Mouse (Mus musculus) embryonic facial prominence, embryonic 11.5 days (tissue): ENCODE measurements around the gene Tnxb. TPM values are rescaled to one million over a fixed set of nuclear protein-coding genes. Genes with fewer than 3 reads are reported as not detected.

ENCODE experiments used
- ATAC-seq: fragments of 200-750 bp; cut with Nextera tagmentation; replicated peaks from 2 replicates; pipeline ENCODE4 v1.8.0; 2017; ENCODE audit warnings: low read depth; ENCODE audit not compliant: insufficient number of reproducible peaks, low FRiP score, low TSS enrichment
- DNase-seq: peaks from one replicate; pipeline ENCODE4 v3.0.0-alpha.2; 2015; ENCODE audit warnings: low spot score
- H3K27ac ChIP-seq: fragments of 300-500 bp; sonication (generic); replicated peaks from 2 replicates; pipeline ENCODE4 v1.5.1; 2014; ENCODE audit warnings: mild to moderate bottlenecking, low read depth, low read length, control low read depth
- H3K27me3 ChIP-seq: fragments of 300-500 bp; sonication (generic); 2 replicates; pipeline ENCODE4 v1.6.1; 2014; ENCODE audit warnings: mild to moderate bottlenecking, low read length, moderate library complexity, mixed read lengths; ENCODE audit not compliant: control insufficient read depth, insufficient read depth
- H3K36me3 ChIP-seq: fragments of 300-500 bp; sonication (generic); replicated peaks from 2 replicates; pipeline ENCODE4 v1.6.1; 2014; ENCODE audit warnings: low read depth, mild to moderate bottlenecking, low read length, moderate library complexity, mixed read lengths; ENCODE audit not compliant: control insufficient read depth, insufficient read depth
- H3K4me1 ChIP-seq: fragments of 300-500 bp; sonication (generic); 2 replicates; pipeline ENCODE4 v1.6.1; 2014; ENCODE audit warnings: low read length, mixed read lengths; ENCODE audit not compliant: control insufficient read depth, insufficient read depth
- H3K4me2 ChIP-seq: fragments of 300-500 bp; sonication (generic); 2 replicates; pipeline ENCODE4 v1.6.1; 2014; ENCODE audit warnings: low read depth, mild to moderate bottlenecking, control low read depth, low read length, moderate library complexity
- H3K4me3 ChIP-seq: fragments of 300-500 bp; sonication (generic); 2 replicates; pipeline ENCODE4 v1.5.1; 2014; ENCODE audit warnings: low read depth, low read length, control low read depth
- H3K9ac ChIP-seq: fragments of 300-500 bp; sonication (generic); replicated peaks from 2 replicates; pipeline ENCODE4 v1.6.1; 2014; ENCODE audit warnings: mild to moderate bottlenecking, control low read depth, low read length
- H3K9me3 ChIP-seq: fragments of 300-500 bp; sonication (generic); replicated peaks from 2 replicates; pipeline ENCODE4 v1.6.1; 2016; ENCODE audit warnings: mild to moderate bottlenecking, low read length, inconsistent platforms, mixed read lengths; ENCODE audit not compliant: control insufficient read depth
- WGBS: fragments of 180-500 bp; shearing (Covaris S2); extraction: QIAGEN DNeasy Blood & Tissue Kit; methylation state at CpG from one replicate; pipeline ENCODE4 v1.1.7; 2014; 5-methylcytosine and 5-hydroxymethylcytosine counted together
- polyA plus RNA-seq: library from polyadenylated mRNA; unstranded; fragments of >200 nt; fragmentation: Nextera tagmentation; extraction: Ambion mirVana; gene quantifications from 2 replicates; pipeline ENCODE4 v1.2.1, GENCODE M21; 2014

Gene Tnxb
- polyA plus RNA-seq, 1 experiment from 2014 or later = not detected

DNA sequence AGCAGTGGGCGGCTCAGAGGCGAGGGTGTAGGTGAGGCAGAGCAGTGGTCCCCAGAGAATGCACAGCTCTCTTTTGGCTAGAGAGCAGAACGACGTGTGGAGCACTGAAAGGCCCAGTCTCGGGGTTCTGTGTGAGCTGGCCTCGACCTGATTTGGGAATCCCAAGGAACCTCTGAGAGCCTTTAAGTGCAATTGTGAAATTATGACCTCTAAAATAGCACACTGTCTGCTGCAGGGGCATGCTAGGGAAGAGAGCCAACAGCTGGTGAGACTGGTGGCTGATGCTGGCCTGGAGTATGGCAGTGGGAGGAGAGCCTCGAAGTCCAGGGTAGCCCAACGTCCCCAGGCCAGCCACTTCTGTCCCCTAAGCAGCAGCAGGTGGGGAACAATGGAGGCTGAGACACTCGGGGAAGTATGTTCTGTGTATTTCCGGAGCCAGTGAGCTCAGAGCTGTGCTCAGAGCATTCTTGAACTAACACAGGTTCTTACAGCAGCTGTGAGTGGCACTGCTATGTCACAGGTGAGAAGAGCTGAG is 13.4 kb downstream of the Tnxb start:
- Histone ChIP-seq H3K36me3 (no peaks in the 10 kb centered on the region), H3K27ac (no peak overlapping the region), H3K27me3 (no peaks in the 10 kb centered on the region), H3K4me1 (no peaks in the 10 kb centered on the region), H3K9me3 (no peaks in the 10 kb centered on the region), H3K4me2 (no peak overlapping the region), H3K4me3 (no peak overlapping the region), H3K9ac (no peak overlapping the region)
- DNase-seq = no peak
- ATAC-seq = no peak
- 66% methylated on average over 10 of the region's 10 CpGs for WGBS

- H3K4me3 ChIP-seq = no peak overlapping the region
- no peaks in the 10 kb centered on the region for H3K27me3 ChIP-seq
- no peak overlapping the region for H3K9ac ChIP-seq
- H3K4me1 ChIP-seq = no peaks in the 10 kb centered on the region
- H3K9me3 ChIP-seq = no peaks in the 10 kb centered on the region
- no peak for ATAC-seq
- H3K27ac ChIP-seq = no peak overlapping the region
- 74% methylated on average over 9 of the region's 9 CpGs for WGBS
- no peak overlapping the region for H3K4me2 ChIP-seq
- no peak for DNase-seq
- no peaks in the 10 kb centered on the region for H3K36me3 ChIP-seq
Observed at GRCm38 (mm10) chr17:34684253-34684893, 14.0 kb downstream of the Tnxb start.

DNA sequence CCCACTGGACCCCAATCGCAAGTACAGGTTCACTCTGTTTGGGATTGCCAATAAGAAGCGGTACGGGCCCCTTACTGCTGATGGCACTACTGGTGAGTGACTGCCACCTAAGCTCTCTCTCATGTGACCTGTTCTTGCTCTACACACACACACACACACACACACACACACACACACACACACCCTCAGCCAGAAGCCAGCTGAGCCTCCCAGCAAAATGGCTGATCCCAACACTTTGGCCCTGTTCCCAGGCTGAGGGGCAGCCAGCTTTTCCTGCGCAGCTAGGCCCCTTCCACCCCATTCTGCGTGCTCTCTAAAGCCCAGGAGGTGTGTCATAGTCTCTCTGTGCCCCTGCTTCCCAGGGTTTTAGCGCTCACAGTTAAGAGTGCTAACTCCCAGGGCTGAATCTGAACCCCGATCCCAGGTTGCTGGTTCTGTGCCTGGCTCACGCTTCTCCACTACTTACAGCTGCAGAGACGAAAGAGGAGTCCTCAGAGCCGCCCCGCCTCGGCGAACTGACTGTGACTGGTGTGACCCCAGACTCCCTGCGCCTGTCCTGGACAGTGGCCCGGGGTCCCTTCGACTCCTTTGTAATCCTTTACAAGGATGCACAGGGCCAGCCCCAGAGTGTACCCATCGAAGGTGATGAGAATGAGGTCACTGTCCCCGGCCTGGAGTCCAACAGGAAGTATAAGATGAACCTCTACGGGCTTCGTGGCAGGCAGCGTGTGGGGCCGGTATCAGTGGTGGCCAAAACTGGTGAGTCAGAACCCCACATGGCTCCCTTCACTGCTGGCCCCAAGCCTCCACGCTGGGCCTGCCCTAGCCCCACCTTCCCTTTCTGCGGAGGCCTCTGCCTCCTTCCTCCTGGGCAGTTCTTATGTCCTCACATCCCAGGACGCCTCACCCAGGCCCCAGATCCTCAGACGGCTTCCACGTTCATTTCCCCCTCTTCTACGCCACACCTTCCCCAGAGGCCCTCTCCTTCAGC is 15.1 kb downstream of the Tnxb start:
- Histone ChIP-seq H3K27me3 (no peaks in the 10 kb centered on the region), H3K4me1 (no peaks in the 10 kb centered on the region), H3K9me3 (no peaks in the 10 kb centered on the region), H3K36me3 (no peaks in the 10 kb centered on the region), H3K4me3 (no peak overlapping the region), H3K9ac (no peak overlapping the region), H3K27ac (no peak overlapping the region), H3K4me2 (no peak overlapping the region)
- ATAC-seq (no peak), DNase-seq (no peak)
- WGBS = 81% methylated on average over 28 of the region's 28 CpGs

- no peaks in the 10 kb centered on the region for H3K9me3 ChIP-seq
- 88% methylated on average over 7 of the region's 7 CpGs for WGBS
- H3K4me1 ChIP-seq = no peaks in the 10 kb centered on the region
- H3K27me3 ChIP-seq = no peaks in the 10 kb centered on the region
- no peak for ATAC-seq
- no peak for DNase-seq
- H3K9ac ChIP-seq = no peak overlapping the region
- no peak overlapping the region for H3K27ac ChIP-seq
- H3K4me3 ChIP-seq = no peak overlapping the region
- no peaks in the 10 kb centered on the region for H3K36me3 ChIP-seq
- H3K4me2 ChIP-seq = no peak overlapping the region
Observed at GRCm38 (mm10) chr17:34688889-34689288, 18.6 kb downstream of the Tnxb start.

DNA sequence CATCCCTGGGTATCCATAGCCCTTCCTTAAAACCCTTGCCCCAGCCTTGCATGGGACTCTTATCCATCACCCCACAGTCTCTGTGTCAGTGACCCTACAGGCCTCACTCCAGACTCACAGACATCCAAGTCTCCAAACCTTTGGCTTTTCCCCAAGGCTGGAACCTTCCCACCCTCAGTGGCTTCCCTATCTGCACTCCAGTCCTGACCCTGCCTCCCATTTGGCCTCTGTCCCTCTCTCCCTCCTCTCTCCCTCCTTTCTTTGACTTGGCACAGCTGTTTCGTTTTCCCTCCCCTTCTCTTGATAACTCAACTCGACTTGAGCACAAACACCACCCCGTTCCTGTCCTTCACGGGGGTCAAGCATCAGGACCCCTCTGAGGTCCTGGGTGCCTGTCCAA is 20.1 kb downstream of the Tnxb start:
- Histone ChIP-seq H3K4me1 (no peaks in the 10 kb centered on the region), H3K4me3 (no peak overlapping the region), H3K9ac (no peak overlapping the region), H3K27ac (no peak overlapping the region), H3K27me3 (no peaks in the 10 kb centered on the region), H3K4me2 (no peak overlapping the region), H3K36me3 (no peaks in the 10 kb centered on the region), H3K9me3 (no peaks in the 10 kb centered on the region)
- no peak for ATAC-seq
- no peak for DNase-seq
- 74% methylated on average over 4 of the region's 4 CpGs for WGBS

GRCm38 (mm10) chr17:34692906-34693305 is 22.6 kb downstream of the Tnxb start:
- no peak for ATAC-seq
- 66% methylated on average over 7 of the region's 7 CpGs for WGBS
- no peak overlapping the region for H3K27ac ChIP-seq

GRCm38 (mm10) chr17:34699575-34700408 is 29.5 kb downstream of the Tnxb start:
- Histone ChIP-seq H3K36me3 (no peaks in the 10 kb centered on the region), H3K4me1 (no peaks in the 10 kb centered on the region), H3K4me2 (no peak overlapping the region), H3K4me3 (no peak overlapping the region), H3K27ac (no peak overlapping the region), H3K9me3 (no peaks in the 10 kb centered on the region), H3K9ac (0 out of 2 replicates have a peak overlapping the region, but pooled peaks have one; percentile 2), H3K27me3 (no peaks in the 10 kb centered on the region)
- 58% methylated on average over 14 of the region's 14 CpGs for WGBS
- ATAC-seq (no peak), DNase-seq (peak; percentile 36)

More at GRCm38 (mm10) chr17:34692906-34693305, 22.6 kb downstream of the Tnxb start:
- no peaks in the 10 kb centered on the region for H3K9me3 ChIP-seq
- no peak overlapping the region for H3K4me2 ChIP-seq
- H3K36me3 ChIP-seq = no peaks in the 10 kb centered on the region
- no peak overlapping the region for H3K9ac ChIP-seq
- no peak for DNase-seq
- no peaks in the 10 kb centered on the region for H3K27me3 ChIP-seq
- no peaks in the 10 kb centered on the region for H3K4me1 ChIP-seq
- H3K4me3 ChIP-seq = no peak overlapping the region
